Mouse (Mus musculus) C2C12 (cell line): Measurements from ENCODE around the gene Rab29.

Experiments used
- CTCF ChIP-seq: IDR thresholded peaks from one replicate; pipeline ENCODE4 v1.5.1; 2011; ENCODE audit not compliant: control insufficient read depth, insufficient read depth, insufficient read length
- MYOD1 ChIP-seq: IDR thresholded peaks from one replicate; pipeline ENCODE4 v1.6.1; 2011; ENCODE audit warnings: low read depth; ENCODE audit not compliant: control insufficient read depth, insufficient read length
- USF1 ChIP-seq: IDR thresholded peaks from one replicate; pipeline ENCODE4 v1.6.1; 2011; ENCODE audit warnings: low read depth, mild to moderate bottlenecking, control low read depth, moderate library complexity

DNA sequence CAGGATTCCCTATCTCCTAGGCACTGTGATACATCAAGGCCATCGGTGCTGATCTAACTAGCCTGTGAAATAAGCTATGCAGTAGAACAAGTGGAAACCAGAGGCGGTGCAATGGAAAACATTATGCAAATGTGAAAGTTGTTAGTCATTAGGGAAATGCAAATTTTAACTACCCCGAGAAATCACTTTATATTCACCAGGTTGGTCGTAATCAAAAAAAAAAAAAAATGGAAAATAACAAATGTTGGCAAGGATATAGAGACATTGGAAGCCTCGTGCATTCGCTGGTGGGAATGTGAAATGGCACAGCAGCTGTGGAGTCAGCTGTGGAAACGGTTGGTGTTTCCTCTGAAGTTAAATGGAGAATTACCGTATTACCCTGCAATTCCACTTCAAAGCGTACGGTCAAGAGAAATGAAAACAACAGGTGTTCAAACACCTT lies 46.1 kb upstream of the Rab29 start:
- TF ChIP-seq CTCF (no peak), MYOD1 (no peak), USF1 (no peak)
